Mouse (Mus musculus): ENCODE data around the gene Zfp385c. TPM values are rescaled to one million over a fixed set of nuclear protein-coding genes. Genes with fewer than 3 reads are reported as not detected.

Gene Zfp385c
- polyA plus RNA-seq, 2 experiments = not detected

GRCm38 (mm10) chr11:100603155-100603554 is 89.1 kb downstream of the Zfp385c start:
- no peaks in the 10 kb centered on the region for H3K9me3 ChIP-seq (ENCODE audit: control insufficient read depth, low read length)
- no peak overlapping the region for H3K27ac ChIP-seq
- DNase-seq (ENCODE audit: low read depth in 3 of 3, low spot score in 3 of 3) (no peak), ATAC-seq (ENCODE audit: insufficient read depth) (no peak)
- no peaks in the 10 kb centered on the region for H3K27me3 ChIP-seq (ENCODE audit: control insufficient read depth, insufficient read depth, low read length)
- WGBS (ENCODE audit: insufficient replicate concordance) = 75% methylated on average over 9 of the region's 9 CpGs
- H3K4me3 ChIP-seq (ENCODE audit: insufficient read depth in 1 of 2, low read depth in 2 of 2, low read length in 2 of 2) = no peak overlapping the region
- peaks cover 0 to 5% of the 10 kb centered on the region in 2 experiments; a peak in 2 of 4 replicates for H3K4me1 ChIP-seq (replicated peaks; ENCODE audit: control insufficient read depth in 2 of 2, insufficient read depth in 2 of 2, low read length in 1 of 2)
- H3K9ac ChIP-seq (replicated peaks) = no peak overlapping the region; the same call in 1 of the 2 replicates
- TF ChIP-seq CTCF (IDR thresholded peaks at IDR 0.05; ENCODE audit: low read depth) (no peak), EP300 (IDR thresholded peaks at IDR 0.05; ENCODE audit: low read depth) (no peak)
- no peak overlapping the region for H3K4me2 ChIP-seq (ENCODE audit: low read depth)
- peaks cover 26% of the 10 kb centered on the region for H3K36me3 ChIP-seq (replicated peaks; ENCODE audit: control insufficient read depth, insufficient read depth, low read depth)

GRCm38 (mm10) chr11:100601372-100601771 is 90.9 kb downstream of the Zfp385c start:
- no peak overlapping the region for H3K4me2 ChIP-seq (ENCODE audit: low read depth)
- no peak overlapping the region for H3K4me3 ChIP-seq (ENCODE audit: insufficient read depth in 1 of 2, low read depth in 2 of 2, low read length in 2 of 2)
- 82% methylated on average over 3 of the region's 3 CpGs for WGBS (ENCODE audit: insufficient replicate concordance)
- DNase-seq (ENCODE audit: low read depth in 3 of 3, low spot score in 3 of 3) (no peak), ATAC-seq (ENCODE audit: insufficient read depth) (no peak)
- no peak overlapping the region for H3K9ac ChIP-seq (replicated peaks)
- H3K27ac ChIP-seq = no peak overlapping the region
- no peaks in the 10 kb centered on the region for H3K9me3 ChIP-seq (ENCODE audit: control insufficient read depth, low read length)
- H3K27me3 ChIP-seq (ENCODE audit: control insufficient read depth, insufficient read depth, low read length) = no peaks in the 10 kb centered on the region
- H3K36me3 ChIP-seq (replicated peaks; ENCODE audit: control insufficient read depth, insufficient read depth, low read depth) = peaks cover 42% of the 10 kb centered on the region
- TF ChIP-seq EP300 (IDR thresholded peaks at IDR 0.05; ENCODE audit: low read depth) = no peak
- no peak for TF ChIP-seq CTCF (IDR thresholded peaks at IDR 0.05; ENCODE audit: low read depth)
- H3K4me1 ChIP-seq (replicated peaks; ENCODE audit: control insufficient read depth in 2 of 2, insufficient read depth in 2 of 2, low read length in 1 of 2) = peaks cover 0 to 5% of the 10 kb centered on the region in 2 experiments; a peak in 2 of 4 replicates

GRCm38 (mm10) chr11:100598074-100598473 is 94.2 kb downstream of the Zfp385c start:
- no peak overlapping the region for H3K4me2 ChIP-seq (ENCODE audit: low read depth)
- H3K4me3 ChIP-seq (ENCODE audit: insufficient read depth in 1 of 2, low read depth in 2 of 2, low read length in 2 of 2) = no peak overlapping the region
- peaks cover 0 to 5% of the 10 kb centered on the region in 2 experiments; a peak in 2 of 4 replicates for H3K4me1 ChIP-seq (replicated peaks; ENCODE audit: control insufficient read depth in 2 of 2, insufficient read depth in 2 of 2, low read length in 1 of 2)
- H3K36me3 ChIP-seq (replicated peaks; ENCODE audit: control insufficient read depth, insufficient read depth, low read depth) = peaks cover 54% of the 10 kb centered on the region
- no peak for ATAC-seq (ENCODE audit: insufficient read depth)
- WGBS (ENCODE audit: insufficient replicate concordance) = 72% methylated on average over 4 of the region's 4 CpGs
- H3K9me3 ChIP-seq (ENCODE audit: control insufficient read depth, low read length) = no peaks in the 10 kb centered on the region
- H3K27ac ChIP-seq = no peak overlapping the region
- H3K27me3 ChIP-seq (ENCODE audit: control insufficient read depth, insufficient read depth, low read length) = no peaks in the 10 kb centered on the region
- no peak for DNase-seq (ENCODE audit: low read depth in 3 of 3, low spot score in 3 of 3)
- H3K9ac ChIP-seq (replicated peaks) = no peak overlapping the region
- TF ChIP-seq EP300 (IDR thresholded peaks at IDR 0.05; ENCODE audit: low read depth) (no peak), CTCF (IDR thresholded peaks at IDR 0.05; ENCODE audit: low read depth) (no peak)

- no peak for DNase-seq (ENCODE audit: low read depth in 3 of 3, low spot score in 3 of 3)
- Histone ChIP-seq H3K4me1 (replicated peaks; ENCODE audit: control insufficient read depth in 2 of 2, insufficient read depth in 2 of 2, low read length in 1 of 2) (no peaks in the 10 kb centered on the region), H3K36me3 (replicated peaks; ENCODE audit: control insufficient read depth, insufficient read depth, low read depth) (peaks cover 73% of the 10 kb centered on the region), H3K9me3 (ENCODE audit: control insufficient read depth, low read length) (no peaks in the 10 kb centered on the region), H3K9ac (replicated peaks) (no peak overlapping the region), H3K27ac (no peak overlapping the region), H3K4me3 (ENCODE audit: insufficient read depth in 1 of 2, low read depth in 2 of 2, low read length in 2 of 2) (no peak overlapping the region), H3K27me3 (ENCODE audit: control insufficient read depth, insufficient read depth, low read length) (no peaks in the 10 kb centered on the region), H3K4me2 (ENCODE audit: low read depth) (no peak overlapping the region)
- no peak for ATAC-seq (ENCODE audit: insufficient read depth)
- WGBS (ENCODE audit: insufficient replicate concordance) = 77% methylated on average over 4 of the region's 4 CpGs
- TF ChIP-seq CTCF (IDR thresholded peaks at IDR 0.05; ENCODE audit: low read depth) (no peak), EP300 (IDR thresholded peaks at IDR 0.05; ENCODE audit: low read depth) (no peak)
Observed at GRCm38 (mm10) chr11:100595533-100595932, 96.7 kb downstream of the Zfp385c start.

GRCm38 (mm10) chr11:100594608-100595007 is 97.6 kb downstream of the Zfp385c start:
- WGBS (ENCODE audit: insufficient replicate concordance) = 80% methylated on average over 7 of the region's 7 CpGs
- Histone ChIP-seq H3K9ac (replicated peaks) (no peak overlapping the region), H3K27me3 (ENCODE audit: control insufficient read depth, insufficient read depth, low read length) (no peaks in the 10 kb centered on the region), H3K4me3 (ENCODE audit: insufficient read depth in 1 of 2, low read depth in 2 of 2, low read length in 2 of 2) (no peak overlapping the region), H3K4me2 (ENCODE audit: low read depth) (no peak overlapping the region), H3K9me3 (ENCODE audit: control insufficient read depth, low read length) (no peaks in the 10 kb centered on the region), H3K4me1 (replicated peaks; ENCODE audit: control insufficient read depth in 2 of 2, insufficient read depth in 2 of 2, low read length in 1 of 2) (no peaks in the 10 kb centered on the region), H3K27ac (no peak overlapping the region), H3K36me3 (replicated peaks; ENCODE audit: control insufficient read depth, insufficient read depth, low read depth) (peaks cover 75% of the 10 kb centered on the region)
- DNase-seq (ENCODE audit: low read depth in 3 of 3, low spot score in 3 of 3) (no peak), ATAC-seq (ENCODE audit: insufficient read depth) (no peak)
- TF ChIP-seq CTCF (IDR thresholded peaks at IDR 0.05; ENCODE audit: low read depth) = no peak
- no peak for TF ChIP-seq EP300 (IDR thresholded peaks at IDR 0.05; ENCODE audit: low read depth)

All from liver, embryonic 14.5 days (tissue).